Mouse (Mus musculus): ENCODE results near the gene E2f7.
A peak's percentile ranks its signal among the peaks of the same experiment; 100 is the strongest.

Gene E2f7

DNA sequence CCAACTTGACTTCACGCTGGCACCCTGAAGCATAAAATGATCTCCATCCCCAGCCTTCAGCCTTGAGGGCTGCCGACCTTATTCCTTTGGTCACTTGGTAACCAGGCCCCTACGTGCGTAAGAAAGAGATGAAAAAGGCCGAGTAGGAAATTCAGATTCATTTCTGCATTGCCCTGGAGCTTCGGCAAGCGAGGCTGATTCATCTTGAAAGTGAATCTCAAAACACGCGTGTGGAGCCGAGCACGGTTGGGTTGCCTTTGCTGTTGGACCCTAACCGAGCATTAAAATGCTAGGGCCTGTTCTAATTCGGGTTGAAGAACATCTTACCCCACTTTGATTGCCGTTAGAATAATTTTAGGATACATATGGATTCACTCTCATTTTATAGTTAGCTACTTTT, 28.6 kb downstream of the E2f7 start:
- no peak for DNase-seq (ENCODE audit: low read depth, low spot score)

DNA sequence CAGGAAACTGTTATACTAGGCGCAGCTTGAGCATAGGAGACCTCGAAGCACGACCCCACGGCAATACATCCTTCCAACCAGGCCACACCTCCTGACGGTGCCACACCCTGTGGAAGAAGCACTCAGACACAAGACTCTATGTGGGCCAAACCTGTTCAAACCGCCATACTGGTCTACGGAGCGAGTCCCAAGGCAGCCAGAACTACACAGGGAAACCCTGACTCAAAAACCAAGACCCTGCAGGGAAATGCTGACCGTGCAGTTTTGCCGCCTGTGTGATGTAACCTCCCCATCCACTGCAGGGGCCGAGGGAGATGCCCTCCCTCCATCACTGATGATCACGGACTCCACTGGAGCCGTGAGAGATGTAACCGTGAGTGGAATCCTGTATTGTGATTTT, 36.5 kb downstream of the E2f7 start:
- DNase-seq (ENCODE audit: low read depth, low spot score), result no peak

DNA sequence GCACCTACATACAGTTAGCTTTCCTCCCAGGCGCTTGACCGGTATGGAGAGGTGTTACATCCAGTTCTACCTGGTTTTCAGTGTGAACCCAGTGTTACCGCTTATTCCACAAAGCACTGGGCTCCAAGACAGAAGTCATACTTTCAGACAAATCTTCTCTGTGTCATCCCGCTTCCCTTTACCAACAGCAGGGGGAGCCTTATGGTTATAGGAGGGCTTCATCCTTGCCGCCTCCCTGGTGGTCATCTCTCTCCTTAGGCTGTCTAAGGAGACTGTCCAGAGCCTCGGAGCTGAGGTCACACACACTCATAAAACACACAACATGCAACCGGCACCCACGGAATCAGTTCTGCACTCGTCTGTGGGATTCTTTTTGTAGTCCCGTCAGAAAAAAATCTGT, 37.4 kb downstream of the E2f7 start:
- no peak for DNase-seq (ENCODE audit: low read depth, low spot score)

DNA sequence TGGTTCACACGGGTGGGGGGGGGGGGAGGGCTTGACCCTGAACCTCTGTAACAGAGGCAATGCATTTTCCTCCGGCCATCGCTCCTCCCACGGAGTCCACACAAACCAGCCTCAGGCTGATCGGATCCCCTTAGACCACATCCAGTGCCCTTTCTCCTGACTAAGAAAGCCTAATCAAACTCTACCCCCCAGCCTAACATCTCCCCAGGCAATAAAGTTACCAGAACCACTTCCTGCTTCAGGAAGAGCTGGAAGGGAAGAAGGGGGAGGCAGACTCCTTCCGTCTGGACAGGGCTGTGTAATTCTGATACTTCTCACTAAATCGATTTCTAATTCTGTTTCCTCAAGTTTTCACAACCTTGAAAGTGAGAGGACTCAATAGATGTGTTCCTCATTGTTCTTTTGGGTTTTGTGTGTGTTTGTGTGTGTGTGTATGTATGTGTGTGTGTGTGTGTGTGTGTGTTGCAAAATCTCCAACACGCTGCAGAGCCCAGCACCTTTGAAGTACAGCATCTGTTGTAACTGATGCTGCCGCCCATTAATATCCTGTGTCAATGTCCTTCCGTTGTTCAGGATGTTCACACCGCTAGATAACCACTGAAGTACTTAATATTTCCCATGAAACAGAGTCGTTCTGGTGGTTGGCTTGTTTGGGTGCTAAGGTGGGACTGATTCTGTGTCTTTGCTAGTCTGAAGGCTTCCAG, 43.0 kb downstream of the E2f7 start:
- no peak for DNase-seq (ENCODE audit: low read depth, low spot score)

DNA sequence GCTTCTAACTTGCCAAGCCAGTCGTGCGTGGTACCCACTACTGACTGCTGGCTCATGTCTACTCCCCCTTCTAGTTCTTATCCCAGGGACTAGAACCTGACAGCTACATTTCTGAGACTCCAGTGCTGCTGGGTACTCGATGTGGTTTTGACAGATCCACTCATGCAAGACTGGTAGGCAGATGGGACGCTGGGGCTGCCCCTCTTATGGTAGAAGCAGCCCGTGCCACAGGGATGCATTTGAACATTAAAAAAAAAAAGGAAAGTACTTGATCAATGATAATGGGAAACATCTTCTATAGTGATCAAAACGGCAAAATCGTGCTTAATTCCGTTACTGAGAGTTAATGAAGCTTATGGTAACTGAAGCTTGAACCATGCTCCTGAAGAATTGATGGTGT, 44.4 kb downstream of the E2f7 start:
- DNase-seq (ENCODE audit: low read depth, low spot score), result no peak

GRCm38 (mm10) chr10:110793150-110793787, 48.0 kb downstream of the E2f7 start:
- no peak for DNase-seq (ENCODE audit: low read depth, low spot score)

DNA sequence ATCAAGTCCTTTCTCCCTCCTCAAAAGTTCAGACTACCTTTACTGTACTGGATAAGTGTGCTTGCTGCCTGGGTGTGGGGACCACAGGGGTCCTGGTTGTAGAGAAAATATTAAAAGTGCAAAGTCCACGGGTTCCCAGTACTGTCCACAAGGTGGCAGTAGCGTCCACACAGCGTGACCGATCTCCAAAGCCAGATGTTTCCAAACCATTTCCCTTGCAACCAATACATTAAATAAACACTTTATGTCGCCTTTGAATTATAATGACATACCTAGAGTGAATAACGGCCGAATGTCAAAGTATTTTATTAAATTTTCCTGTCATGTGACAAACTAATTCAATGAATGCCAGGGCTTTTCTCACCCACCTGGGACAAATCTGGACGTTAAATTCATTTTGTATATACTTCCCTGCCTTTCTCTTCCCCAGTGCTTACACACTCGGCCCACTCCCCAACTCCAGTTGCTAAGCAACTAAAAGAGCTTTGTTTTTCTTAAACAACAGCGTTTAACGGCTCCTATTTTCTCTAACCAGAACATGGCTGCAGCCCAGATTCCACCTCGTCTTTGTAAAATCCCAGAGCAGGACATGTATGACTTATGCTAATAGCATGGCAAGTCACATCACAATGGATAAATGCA, 49.4 kb downstream of the E2f7 start:
- peak; percentile 40 for DNase-seq (ENCODE audit: low read depth, low spot score)

- DNase-seq (ENCODE audit: low read depth, low spot score), result no peak
These were observed 50.1 kb downstream of the E2f7 start for GRCm38 (mm10) chr10:110795206-110795796.

GRCm38 (mm10) chr10:110801296-110801695, 56.1 kb downstream of the E2f7 start:
- no peak for DNase-seq (ENCODE audit: low read depth, low spot score)

GRCm38 (mm10) chr10:110804279-110805024, 59.2 kb downstream of the E2f7 start:
- no peak for DNase-seq (ENCODE audit: low read depth, low spot score)

GRCm38 (mm10) chr10:110805025-110805740, 59.9 kb downstream of the E2f7 start:
- DNase-seq (ENCODE audit: low read depth, low spot score), result no peak

GRCm38 (mm10) chr10:110806471-110806870, 61.2 kb downstream of the E2f7 start:
- DNase-seq (ENCODE audit: low read depth, low spot score), result no peak

DNA sequence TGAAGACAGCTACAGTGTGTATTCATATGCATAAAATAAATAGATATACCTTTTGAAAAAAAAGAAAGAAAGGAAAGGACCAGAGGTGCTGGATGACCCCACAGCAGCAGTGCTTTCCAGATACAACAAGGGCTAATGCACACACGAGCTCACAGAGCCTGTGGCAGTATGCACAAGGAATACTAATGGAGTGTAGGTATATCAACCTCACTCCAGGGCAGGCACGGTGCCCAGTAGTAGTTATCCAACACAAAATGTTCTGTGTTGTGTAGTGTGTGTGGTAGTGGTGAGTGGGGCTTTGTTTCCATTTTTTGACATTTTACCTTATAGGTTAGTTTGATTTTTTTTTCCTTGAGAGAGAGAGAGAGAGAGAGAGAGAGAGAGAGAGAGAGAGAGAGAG, 65.3 kb downstream of the E2f7 start:
- no peak for DNase-seq (ENCODE audit: low read depth, low spot score)

GRCm38 (mm10) chr10:110811209-110811861, 66.1 kb downstream of the E2f7 start:
- DNase-seq (ENCODE audit: low read depth, low spot score), result no peak

- DNase-seq (ENCODE audit: low read depth, low spot score), result no peak
These were observed 66.6 kb downstream of the E2f7 start for GRCm38 (mm10) chr10:110811862-110812225.

GRCm38 (mm10) chr10:110821139-110821538, 75.9 kb downstream of the E2f7 start:
- DNase-seq (ENCODE audit: low read depth, low spot score), result no peak

GRCm38 (mm10) chr10:110821692-110822091, 76.5 kb downstream of the E2f7 start:
- DNase-seq (ENCODE audit: low read depth, low spot score), result no peak

DNA sequence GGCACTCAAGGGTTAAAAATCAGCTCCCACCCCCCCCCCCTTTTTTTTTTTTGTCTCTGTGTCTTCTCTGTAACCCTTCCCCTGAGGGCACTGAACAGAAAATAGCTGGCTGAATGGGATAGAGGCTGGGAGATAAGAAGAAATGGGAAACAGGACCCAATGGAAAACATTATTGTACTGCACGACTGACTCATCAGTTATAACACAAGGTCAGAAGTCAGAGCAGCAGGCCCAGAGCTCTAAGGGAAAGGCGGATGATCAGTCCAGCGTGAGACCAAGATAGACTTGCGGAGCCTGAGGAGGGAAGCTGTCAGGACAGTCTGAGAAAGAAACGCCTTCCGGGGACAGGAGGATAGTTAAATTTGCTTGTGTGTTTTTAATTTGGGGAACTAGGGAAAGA, 87.1 kb downstream of the E2f7 start:
- no peak for DNase-seq (ENCODE audit: low read depth, low spot score)

GRCm38 (mm10) chr10:110835115-110835806, 90.0 kb downstream of the E2f7 start:
- DNase-seq (ENCODE audit: low read depth, low spot score), result no peak

Data from retina, postnatal 7 days (tissue).